Mouse (Mus musculus): ENCODE measurements around the gene Bbs10. TPM values are rescaled to one million over a fixed set of nuclear protein-coding genes. Genes with fewer than 3 reads are reported as not detected.

Gene Bbs10
- 1.3 TPM in 2 replicates for polyA plus RNA-seq (2015; fragmentation: Nextera tagmentation; extraction: Ambion mirVana)

GRCm38 (mm10) chr10:111298140-111299098, at the start of gene Bbs10:
Bbs10 (plus strand) TSS chr10:111298679.
- peak; percentile 100 for ATAC-seq
- H3K9me3 ChIP-seq (ENCODE audit: control insufficient read depth): no peaks in the 10 kb centered on the region
- 0 out of 2 replicates have a peak within 1 kb of the TSS, but pooled peaks have one; percentile 41 for H3K27ac ChIP-seq (ENCODE audit: low read depth, low read length)

GRCm38 (mm10) chr10:111250192-111250591, 48.3 kb upstream of the Bbs10 start:
- no peak overlapping the region for H3K4me2 ChIP-seq (replicated peaks; ENCODE audit: low read depth)
- no peak for ATAC-seq
- no peaks in the 10 kb centered on the region for H3K27me3 ChIP-seq (replicated peaks; ENCODE audit: control insufficient read depth, insufficient read depth, low read length)
- H3K4me3 ChIP-seq (ENCODE audit: low read depth, low read length): no peak overlapping the region
- no peaks in the 10 kb centered on the region for H3K9me3 ChIP-seq (ENCODE audit: control insufficient read depth)
- H3K9ac ChIP-seq (ENCODE audit: low read depth, low read length): no peak overlapping the region
- no peak for TF ChIP-seq CTCF (IDR thresholded peaks at IDR 0.05; ENCODE audit: low read depth)
- 78% methylated on average over 4 of the region's 4 CpGs for WGBS
- no peaks in the 10 kb centered on the region for H3K4me1 ChIP-seq (replicated peaks; ENCODE audit: control insufficient read depth, insufficient read depth, low read length)
- H3K27ac ChIP-seq (ENCODE audit: low read depth, low read length): no peak overlapping the region
- H3K36me3 ChIP-seq (ENCODE audit: control insufficient read depth, insufficient read depth): no peaks in the 10 kb centered on the region

More at GRCm38 (mm10) chr10:111298140-111299098, at the start of gene Bbs10:
- 1% methylated on average over 54 of the region's 54 CpGs for WGBS
- H3K4me1 ChIP-seq (replicated peaks; ENCODE audit: control insufficient read depth, insufficient read depth, low read length): no peaks in the 10 kb centered on the region; the same call in 1 of the 2 replicates
- H3K27me3 ChIP-seq (replicated peaks; ENCODE audit: control insufficient read depth, insufficient read depth, low read length): no peaks in the 10 kb centered on the region
- H3K9ac ChIP-seq (ENCODE audit: low read depth, low read length): peak within 1 kb of the TSS; percentile 51; the same call in 1 of the 2 replicates
- H3K36me3 ChIP-seq (ENCODE audit: control insufficient read depth, insufficient read depth): no peaks in the 10 kb centered on the region
- peak within 1 kb of the TSS; percentile 68 for H3K4me3 ChIP-seq (ENCODE audit: low read depth, low read length)
- TF ChIP-seq CTCF (IDR thresholded peaks at IDR 0.05; ENCODE audit: low read depth): peak; percentile 87
- H3K4me2 ChIP-seq (replicated peaks; ENCODE audit: low read depth): peak within 1 kb of the TSS; percentile 81

GRCm38 (mm10) chr10:111251666-111252065, 46.8 kb upstream of the Bbs10 start:
- no peak overlapping the region for H3K4me3 ChIP-seq (ENCODE audit: low read depth, low read length)
- H3K27me3 ChIP-seq (replicated peaks; ENCODE audit: control insufficient read depth, insufficient read depth, low read length): no peaks in the 10 kb centered on the region
- no peak overlapping the region for H3K9ac ChIP-seq (ENCODE audit: low read depth, low read length)
- no peaks in the 10 kb centered on the region for H3K36me3 ChIP-seq (ENCODE audit: control insufficient read depth, insufficient read depth)
- no peak for TF ChIP-seq CTCF (IDR thresholded peaks at IDR 0.05; ENCODE audit: low read depth)
- no peaks in the 10 kb centered on the region for H3K9me3 ChIP-seq (ENCODE audit: control insufficient read depth)
- WGBS: 80% methylated on average over 5 of the region's 5 CpGs
- ATAC-seq: no peak
- no peak overlapping the region for H3K4me2 ChIP-seq (replicated peaks; ENCODE audit: low read depth)
- no peak overlapping the region for H3K27ac ChIP-seq (ENCODE audit: low read depth, low read length)
- H3K4me1 ChIP-seq (replicated peaks; ENCODE audit: control insufficient read depth, insufficient read depth, low read length): no peaks in the 10 kb centered on the region

- H3K9me3 ChIP-seq (ENCODE audit: control insufficient read depth): no peaks in the 10 kb centered on the region
- no peak overlapping the region for H3K4me3 ChIP-seq (ENCODE audit: low read depth, low read length)
- WGBS: 91% methylated on average over 6 of the region's 6 CpGs
- TF ChIP-seq CTCF (IDR thresholded peaks at IDR 0.05; ENCODE audit: low read depth): no peak
- no peak overlapping the region for H3K9ac ChIP-seq (ENCODE audit: low read depth, low read length)
- no peaks in the 10 kb centered on the region for H3K36me3 ChIP-seq (ENCODE audit: control insufficient read depth, insufficient read depth)
- H3K4me1 ChIP-seq (replicated peaks; ENCODE audit: control insufficient read depth, insufficient read depth, low read length): no peaks in the 10 kb centered on the region
- ATAC-seq: no peak
- no peaks in the 10 kb centered on the region for H3K27me3 ChIP-seq (replicated peaks; ENCODE audit: control insufficient read depth, insufficient read depth, low read length)
- H3K4me2 ChIP-seq (replicated peaks; ENCODE audit: low read depth): no peak overlapping the region
- no peak overlapping the region for H3K27ac ChIP-seq (ENCODE audit: low read depth, low read length)
Observed at GRCm38 (mm10) chr10:111255228-111255627, 43.3 kb upstream of the Bbs10 start.

- H3K27ac ChIP-seq (ENCODE audit: low read depth, low read length): no peak overlapping the region
- no peaks in the 10 kb centered on the region for H3K9me3 ChIP-seq (ENCODE audit: control insufficient read depth)
- H3K4me3 ChIP-seq (ENCODE audit: low read depth, low read length): no peak overlapping the region
- H3K9ac ChIP-seq (ENCODE audit: low read depth, low read length): no peak overlapping the region
- H3K4me2 ChIP-seq (replicated peaks; ENCODE audit: low read depth): no peak overlapping the region
- 89% methylated on average over 3 of the region's 3 CpGs for WGBS
- ATAC-seq: no peak
- H3K4me1 ChIP-seq (replicated peaks; ENCODE audit: control insufficient read depth, insufficient read depth, low read length): no peaks in the 10 kb centered on the region
- no peaks in the 10 kb centered on the region for H3K27me3 ChIP-seq (replicated peaks; ENCODE audit: control insufficient read depth, insufficient read depth, low read length)
- TF ChIP-seq CTCF (IDR thresholded peaks at IDR 0.05; ENCODE audit: low read depth): no peak
- no peaks in the 10 kb centered on the region for H3K36me3 ChIP-seq (ENCODE audit: control insufficient read depth, insufficient read depth)
Observed at GRCm38 (mm10) chr10:111256156-111256555, 42.3 kb upstream of the Bbs10 start.

GRCm38 (mm10) chr10:111257358-111257757, 41.1 kb upstream of the Bbs10 start:
- TF ChIP-seq CTCF (IDR thresholded peaks at IDR 0.05; ENCODE audit: low read depth): no peak
- Histone ChIP-seq H3K27me3 (replicated peaks; ENCODE audit: control insufficient read depth, insufficient read depth, low read length) (no peaks in the 10 kb centered on the region), H3K4me3 (ENCODE audit: low read depth, low read length) (no peak overlapping the region), H3K9me3 (ENCODE audit: control insufficient read depth) (no peaks in the 10 kb centered on the region), H3K27ac (ENCODE audit: low read depth, low read length) (no peak overlapping the region), H3K4me1 (replicated peaks; ENCODE audit: control insufficient read depth, insufficient read depth, low read length) (no peaks in the 10 kb centered on the region), H3K36me3 (ENCODE audit: control insufficient read depth, insufficient read depth) (no peaks in the 10 kb centered on the region), H3K4me2 (replicated peaks; ENCODE audit: low read depth) (no peak overlapping the region), H3K9ac (ENCODE audit: low read depth, low read length) (no peak overlapping the region)
- 89% methylated on average over 3 of the region's 3 CpGs for WGBS
- ATAC-seq: no peak

Data from intestine, postnatal 0 days (tissue).